Mouse (Mus musculus): ENCODE measurements around the gene Fam133b. TPM values are rescaled to one million over a fixed set of nuclear protein-coding genes. Genes with fewer than 3 reads are reported as not detected.
"Not testable (repeated sequence)": the region's sequence is repeated elsewhere in the genome, so short reads cannot be mapped to it uniquely, and the experiment has no call there.

The Fam133b gene
- total RNA-seq, 2 experiments from 2014 or later, result 28.2 to 30.8 TPM

DNA sequence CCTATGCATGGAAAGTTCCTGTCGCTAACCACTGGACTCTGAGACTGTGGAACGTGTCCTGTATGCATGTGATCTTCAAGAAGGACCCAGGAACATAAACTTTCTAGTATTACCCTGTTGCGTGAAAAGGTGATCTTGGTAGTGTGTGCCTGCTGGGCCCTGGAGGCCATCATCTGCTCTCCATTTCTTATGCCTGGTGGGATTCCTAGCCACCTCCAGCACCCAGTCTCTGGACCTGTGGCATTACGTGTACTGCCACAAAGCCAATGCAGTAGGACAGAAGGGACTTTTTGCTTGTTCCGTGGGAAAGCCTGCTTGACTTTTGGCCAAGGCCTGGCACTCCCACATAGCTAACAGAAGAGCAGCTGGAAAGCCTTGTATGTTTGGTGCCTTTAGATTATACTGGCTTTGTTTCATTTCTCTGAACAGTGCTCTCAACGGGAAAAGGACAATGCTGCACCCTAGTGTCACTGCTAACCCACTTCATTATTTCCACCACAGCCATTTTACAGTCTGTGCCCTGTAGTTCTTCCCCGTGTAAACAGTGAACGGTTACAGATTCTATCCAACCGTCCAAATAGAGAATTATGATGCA, 27.1 kb upstream of the Fam133b start:
- DNase-seq (ENCODE audit: low spot score in 2 of 2), result no peak

- no peak for DNase-seq (ENCODE audit: low spot score in 2 of 2)
Observed at GRCm38 (mm10) chr5:3520493-3521359, 22.9 kb upstream of the Fam133b start.

DNA sequence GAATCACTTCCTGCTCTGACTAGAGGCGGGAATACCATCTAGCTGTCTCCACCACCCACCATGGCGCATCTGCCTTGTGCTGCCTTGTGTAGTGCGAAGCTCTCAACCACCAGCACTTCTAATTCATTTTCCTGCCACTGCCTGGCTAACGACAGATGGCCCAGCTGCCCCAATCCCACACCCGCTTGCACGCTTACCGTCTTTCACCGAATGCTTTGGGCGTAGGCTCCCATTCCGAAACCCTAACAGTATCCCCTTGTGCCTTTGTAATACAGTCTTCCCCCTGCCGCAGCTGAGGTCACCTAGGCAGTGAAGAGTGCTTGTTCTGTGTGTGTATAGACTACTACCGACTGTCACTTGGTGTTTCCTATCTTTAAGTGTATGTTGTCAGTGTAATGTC, 21.9 kb upstream of the Fam133b start:
- no peak for DNase-seq (ENCODE audit: low spot score in 2 of 2)

GRCm38 (mm10) chr5:3522826-3523225, 20.8 kb upstream of the Fam133b start:
- DNase-seq (ENCODE audit: low spot score in 2 of 2), result no peak

DNA sequence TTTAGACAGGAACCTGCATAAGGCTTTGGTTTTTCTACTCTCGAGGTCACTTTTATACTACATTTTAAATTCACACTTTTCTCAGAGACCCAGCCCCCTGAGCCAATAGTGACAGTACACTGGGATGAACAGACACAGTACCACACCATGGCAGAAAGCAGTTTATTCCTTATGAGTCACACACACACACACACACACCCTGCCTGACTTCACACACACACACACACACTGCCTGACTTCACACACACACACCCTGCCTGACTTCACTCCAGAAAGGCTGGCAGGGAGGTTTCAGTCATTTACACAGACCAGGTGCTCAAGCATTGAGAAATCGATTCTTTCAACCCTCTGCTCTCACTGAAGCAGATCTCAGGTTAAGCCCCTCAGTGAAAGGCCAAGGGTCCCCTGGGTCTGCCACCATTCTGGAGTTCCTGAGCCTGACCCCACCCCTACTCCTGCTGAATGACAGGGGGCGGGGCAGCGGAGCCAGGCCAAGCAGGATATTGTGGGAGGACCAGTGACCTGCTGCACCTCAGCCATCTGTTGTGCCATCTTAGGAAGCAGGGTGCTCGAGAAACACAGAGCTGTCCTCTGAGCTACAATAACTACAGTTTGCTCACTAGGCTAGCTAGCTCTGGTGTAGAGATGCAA, 16.5 kb upstream of the Fam133b start:
- no peak for DNase-seq (ENCODE audit: low spot score in 2 of 2)

- no peak for DNase-seq (ENCODE audit: low spot score in 2 of 2)
Observed at GRCm38 (mm10) chr5:3529585-3530189, 13.9 kb upstream of the Fam133b start.

GRCm38 (mm10) chr5:3532048-3532447, 11.6 kb upstream of the Fam133b start:
- not testable (repeated sequence) for DNase-seq (ENCODE audit: low spot score in 2 of 2)

DNA sequence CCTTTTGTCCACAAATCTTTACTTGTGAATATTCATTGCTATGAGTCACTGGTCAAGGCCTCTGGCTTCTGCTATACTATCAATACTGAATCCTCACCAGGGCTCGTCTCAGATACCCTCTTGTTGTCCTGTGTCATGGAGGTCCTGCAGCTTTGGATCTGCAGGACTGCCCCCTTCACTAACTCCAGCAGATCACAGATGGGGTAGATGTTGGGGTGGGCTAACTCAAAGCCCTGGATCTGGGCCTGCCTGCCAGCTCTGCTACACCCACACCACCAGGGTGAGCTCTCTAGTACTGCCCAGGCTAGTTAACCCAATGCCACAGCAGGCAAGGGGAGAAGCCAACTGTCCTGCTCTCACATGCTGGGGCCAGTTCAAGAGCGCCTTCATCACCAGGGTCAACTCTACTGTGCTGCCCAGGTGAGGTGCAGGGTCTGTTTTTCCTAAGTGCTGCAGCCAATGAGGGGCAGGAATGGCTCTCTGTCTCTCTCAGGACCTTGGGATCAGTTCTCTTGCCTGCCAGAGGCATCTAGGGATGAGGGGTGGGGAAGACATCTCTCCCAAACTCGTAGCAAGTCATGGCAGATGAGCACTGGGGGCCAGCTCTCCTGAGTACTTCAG, 6.9 kb upstream of the Fam133b start:
- no peak for DNase-seq (ENCODE audit: low spot score in 2 of 2)

- no peak for DNase-seq (ENCODE audit: low spot score in 2 of 2)
Observed at GRCm38 (mm10) chr5:3538505-3539472, 4.8 kb upstream of the Fam133b start.

DNA sequence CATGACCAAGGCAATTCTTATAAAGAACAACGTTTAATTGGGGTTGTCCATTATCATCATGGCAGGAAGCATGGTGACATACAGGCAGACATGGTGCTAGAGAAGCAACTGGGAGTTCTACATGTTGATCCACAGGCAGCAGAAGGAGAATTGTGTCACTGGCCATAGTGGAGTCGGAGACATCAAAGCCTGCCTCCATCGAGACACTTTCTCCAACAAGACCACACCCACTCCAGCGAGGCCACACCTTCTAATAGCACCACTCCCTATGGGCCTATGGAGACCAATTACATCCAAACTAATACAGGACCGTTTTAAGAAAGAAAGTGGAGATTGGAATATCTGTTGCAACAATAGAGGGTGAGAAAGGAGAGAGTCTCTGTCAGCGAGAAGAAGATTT, 1.8 kb upstream of the Fam133b start:
- no peak for DNase-seq (ENCODE audit: low spot score in 2 of 2)

DNA sequence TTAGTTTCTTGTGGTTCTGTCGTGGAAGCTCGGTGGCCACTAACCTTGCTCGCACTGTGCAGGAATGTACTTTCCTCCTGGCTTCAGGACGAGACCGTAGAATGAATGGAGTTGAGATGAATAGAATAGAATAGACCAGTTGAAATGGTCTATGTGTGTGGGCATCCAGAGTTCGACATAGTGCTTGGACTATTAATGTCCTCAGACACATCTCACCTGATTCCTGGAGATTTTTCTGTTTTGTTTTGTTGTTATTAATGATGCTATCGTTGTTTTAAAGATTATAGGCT, 792 bp downstream of the Fam133b start:
- no peak for DNase-seq (ENCODE audit: low spot score in 2 of 2)

GRCm38 (mm10) chr5:3546226-3546625, 2.6 kb downstream of the Fam133b start:
- no peak for DNase-seq (ENCODE audit: low spot score in 2 of 2)

DNA sequence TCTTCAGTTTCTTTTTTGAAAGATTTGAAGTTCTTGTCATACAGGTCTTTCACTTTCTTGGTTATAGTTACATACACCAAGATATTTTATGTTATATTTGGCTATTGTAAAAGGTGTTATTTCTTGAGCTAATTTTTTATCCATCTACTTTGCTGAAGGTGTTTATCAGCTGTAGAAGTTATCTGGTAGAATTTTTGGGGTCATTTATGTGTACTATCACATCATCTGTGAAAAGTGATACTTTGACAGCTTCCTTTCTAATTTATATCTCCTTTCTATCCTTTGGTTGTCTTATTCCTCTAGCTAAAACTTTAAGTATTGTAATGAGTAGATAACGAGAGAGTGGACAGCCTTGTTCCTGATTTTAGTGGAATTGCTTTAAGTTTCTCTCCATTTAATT, 7.8 kb downstream of the Fam133b start:
- DNase-seq (ENCODE audit: low spot score in 2 of 2), result no peak

DNA sequence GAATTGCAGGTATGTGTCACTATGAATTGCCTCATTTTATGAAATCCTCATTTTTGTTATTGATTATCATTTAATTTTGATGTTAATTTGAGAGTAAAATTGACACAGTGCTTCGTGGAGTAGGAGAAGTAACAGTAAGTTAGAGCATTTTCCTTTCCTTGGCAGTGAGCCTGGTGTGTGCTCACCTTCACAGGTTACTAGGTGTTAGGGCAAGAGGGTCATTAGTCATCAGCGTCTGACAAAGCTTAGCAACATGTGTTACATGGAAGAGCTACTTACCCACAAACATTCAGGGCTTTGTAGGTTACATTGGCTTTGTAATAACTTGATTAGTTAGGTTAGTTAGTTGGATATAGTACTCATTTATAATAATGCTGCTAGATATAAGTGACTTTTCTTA, 10.6 kb downstream of the Fam133b start:
- DNase-seq (ENCODE audit: low spot score in 2 of 2), result no peak

- DNase-seq (ENCODE audit: low spot score in 2 of 2), result no peak
Observed at GRCm38 (mm10) chr5:3571266-3571665, 27.6 kb downstream of the Fam133b start, which contains the start of gene 1700109H08Rik. TSS of gene 1700109H08Rik (plus strand) at chr5:3571566.

DNA sequence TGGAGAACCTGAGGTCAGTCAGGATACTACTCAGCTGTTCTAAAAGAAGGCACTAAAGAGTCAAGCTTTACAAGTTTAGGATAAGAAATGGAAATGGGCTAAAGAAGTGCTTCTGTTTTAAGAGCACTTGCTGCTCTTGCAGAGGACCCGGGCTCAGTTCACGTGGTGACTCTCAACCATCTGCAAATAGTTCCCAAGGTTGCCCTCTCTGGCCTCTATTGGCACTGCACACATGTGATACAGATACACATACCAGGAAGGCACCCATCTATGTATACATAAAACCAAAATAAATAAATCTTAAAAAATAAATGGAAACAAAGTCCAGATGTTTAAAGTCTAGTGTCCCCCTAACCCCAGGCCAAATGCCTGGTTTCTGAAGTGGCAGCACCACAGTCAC, 31.2 kb downstream of the Fam133b start:
- DNase-seq (ENCODE audit: low spot score in 2 of 2), result no peak

- no peak for DNase-seq (ENCODE audit: low spot score in 2 of 2)
Observed at GRCm38 (mm10) chr5:3577939-3578338, 34.3 kb downstream of the Fam133b start.

- DNase-seq (ENCODE audit: low spot score in 2 of 2), result no peak
Observed at GRCm38 (mm10) chr5:3579066-3579465, 35.4 kb downstream of the Fam133b start.

DNA sequence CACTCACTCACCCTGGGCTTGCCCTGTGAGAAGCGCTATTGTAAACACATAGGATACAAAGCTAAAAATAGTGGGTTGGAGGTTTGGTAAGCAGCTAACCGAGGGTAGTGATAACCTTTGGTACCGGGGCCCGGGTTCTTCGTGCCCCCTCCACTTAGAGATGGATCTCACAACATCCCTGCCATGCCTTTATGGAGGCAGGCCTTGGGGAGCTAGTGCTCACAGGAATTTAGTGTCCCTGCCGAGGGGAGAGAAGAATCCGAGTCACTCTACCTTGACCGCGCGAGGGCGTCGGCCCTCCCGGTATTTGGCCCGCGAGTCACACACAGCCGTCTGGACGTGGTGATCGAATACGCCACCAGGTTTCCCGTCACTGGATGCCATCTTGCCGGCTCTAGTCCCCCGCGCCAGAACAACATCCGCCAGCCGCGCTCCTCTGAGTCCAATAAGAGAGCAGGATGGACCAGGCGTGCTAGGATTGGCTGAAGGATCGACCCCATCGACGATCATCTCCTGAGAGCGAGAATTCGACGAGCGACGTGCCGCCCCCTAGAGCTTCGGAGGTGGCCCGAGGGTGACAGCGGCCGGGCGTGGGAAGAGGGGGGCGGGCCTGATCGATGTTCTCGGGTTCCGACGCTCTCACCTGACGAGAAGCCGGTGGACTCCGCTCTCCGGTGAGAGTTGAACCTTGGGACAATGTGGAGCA, 52.2 kb downstream of the Fam133b start, which contains the start of gene Pex1:
TSS of gene Pex1 (plus strand) at position 374 of the 706 bp plus-strand sequence.
- peak; percentile 85 to 88 for DNase-seq (ENCODE audit: low spot score in 2 of 2)

DNA sequence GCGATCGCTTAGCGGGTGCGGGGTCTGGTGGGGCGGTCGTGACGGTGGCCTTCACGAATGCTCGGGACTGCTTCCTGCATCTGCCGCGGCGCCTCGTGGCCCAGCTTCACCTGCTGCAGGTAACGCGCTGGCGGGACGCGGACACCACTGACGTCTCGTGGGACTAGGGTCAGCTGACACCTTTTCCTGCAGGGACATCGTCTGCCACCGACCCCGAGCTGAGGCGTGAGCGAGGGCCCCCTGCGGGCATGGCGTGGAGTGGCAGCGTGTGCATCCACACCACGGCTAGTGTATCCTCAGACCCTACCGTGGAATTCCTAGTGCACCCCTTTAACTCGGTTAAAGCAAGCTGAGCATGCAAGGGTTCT, 52.8 kb downstream of the Fam133b start, which contains the start of gene Rbm48:
TSS of gene Rbm48 (minus strand) at position 187 of the 368 bp plus-strand sequence.
- peak; percentile 71 to 76 for DNase-seq (ENCODE audit: low spot score in 2 of 2)

Measured in adrenal gland, adult 18-20 months (tissue).